Mouse (Mus musculus): Measurements from ENCODE around the gene Ncmap. TPM values are rescaled to one million over a fixed set of nuclear protein-coding genes. Genes with fewer than 3 reads are reported as not detected.

Ncmap gene
- polyA plus RNA-seq, 1 experiment from 2014 or later: 0.79 TPM

DNA sequence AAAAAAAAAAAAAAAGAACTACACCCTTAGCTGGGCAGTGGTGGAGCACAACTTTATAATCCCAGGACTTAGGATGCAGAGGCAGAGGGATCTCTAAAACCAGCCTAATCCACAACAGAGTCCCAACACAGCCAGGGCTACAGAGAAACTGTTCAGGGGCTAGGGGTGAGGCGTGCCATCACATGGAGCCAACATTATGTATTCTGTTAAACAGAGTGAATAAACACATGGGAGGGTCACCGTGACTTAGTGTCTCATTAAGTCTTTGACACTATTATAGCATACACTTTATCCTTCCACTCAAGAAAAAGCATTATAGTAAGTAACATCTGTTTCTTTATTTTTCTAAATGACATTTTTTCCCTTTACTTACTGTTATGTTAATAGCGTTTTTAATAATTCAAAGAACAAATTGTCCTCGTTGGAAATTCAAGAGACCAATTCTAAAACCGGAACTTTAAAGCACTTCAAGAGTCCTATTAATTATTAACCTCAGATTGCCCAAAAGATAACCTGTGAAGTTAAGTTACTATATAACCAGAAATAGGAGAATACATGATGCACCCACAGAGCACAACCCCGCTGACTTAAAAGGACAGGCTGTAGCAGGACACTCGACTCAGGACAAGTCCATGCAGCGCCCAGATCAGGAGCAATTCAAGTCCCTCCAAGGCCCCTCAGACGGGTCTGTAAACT, 62.6 kb downstream of the Ncmap start:
- H3K36me3 ChIP-seq (ENCODE audit: poor library complexity, severe bottlenecking): peaks cover 98% of the 10 kb centered on the region
- no peaks in the 10 kb centered on the region for H3K27me3 ChIP-seq
- H3K9ac ChIP-seq: no peak overlapping the region
- H3K27ac ChIP-seq: no peak overlapping the region
- 87% methylated on average over 9 of the region's 9 CpGs for WGBS
- H3K4me3 ChIP-seq: no peak overlapping the region
- no peaks in the 10 kb centered on the region for H3K9me3 ChIP-seq (replicated peaks)
- H3K4me1 ChIP-seq: no peaks in the 10 kb centered on the region
- no peak overlapping the region for H3K4me2 ChIP-seq
- no peak for ATAC-seq

DNA sequence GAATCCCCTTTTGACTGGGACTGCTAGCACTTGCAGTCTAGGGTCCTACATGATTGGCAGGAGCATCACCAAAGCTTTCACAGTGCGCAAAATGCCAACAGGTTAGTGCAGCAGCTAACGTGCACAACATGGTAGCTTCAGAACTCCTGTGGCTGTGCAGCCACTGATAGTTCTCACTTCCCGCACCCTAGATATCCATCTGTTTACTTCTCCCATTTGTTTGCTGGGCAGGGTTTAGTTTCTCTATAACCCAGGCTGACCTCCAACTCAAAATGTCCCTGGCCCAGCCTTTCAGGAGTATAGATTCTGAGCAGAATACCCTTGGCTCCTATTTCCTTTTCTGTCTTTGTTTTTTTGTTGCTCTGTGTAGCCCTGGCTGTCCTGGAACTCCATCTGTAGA, 71.6 kb downstream of the Ncmap start:
- Histone ChIP-seq H3K36me3 (ENCODE audit: poor library complexity, severe bottlenecking) (peaks cover 99% of the 10 kb centered on the region), H3K9ac (no peak overlapping the region), H3K4me2 (no peak overlapping the region), H3K9me3 (replicated peaks) (no peaks in the 10 kb centered on the region), H3K27ac (no peak overlapping the region), H3K4me3 (no peak overlapping the region), H3K4me1 (no peaks in the 10 kb centered on the region), H3K27me3 (no peaks in the 10 kb centered on the region)
- 92% methylated on average over 3 of the region's 3 CpGs for WGBS
- no peak for ATAC-seq

DNA sequence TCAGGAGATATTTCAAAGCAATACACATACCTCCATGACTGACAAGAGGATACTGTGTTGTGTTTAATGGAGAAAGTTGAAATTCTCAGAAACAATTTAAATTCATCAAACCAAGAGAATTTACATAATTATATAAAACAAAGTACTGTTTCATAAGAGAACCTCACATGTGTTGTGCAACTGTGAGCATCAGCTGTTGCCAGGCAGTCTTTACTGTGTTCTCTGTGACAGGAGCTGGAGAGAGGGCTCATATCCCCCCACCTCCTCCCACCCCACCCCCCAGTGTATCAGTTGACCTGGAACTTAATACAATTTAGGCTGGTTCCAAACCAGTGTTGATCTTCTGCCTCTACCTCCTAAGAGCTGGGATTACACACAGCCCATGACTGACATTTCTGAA, 72.0 kb downstream of the Ncmap start:
- no peak overlapping the region for H3K27ac ChIP-seq
- H3K9ac ChIP-seq: no peak overlapping the region
- no peak overlapping the region for H3K4me2 ChIP-seq
- peaks cover 99% of the 10 kb centered on the region for H3K36me3 ChIP-seq (ENCODE audit: poor library complexity, severe bottlenecking)
- no peaks in the 10 kb centered on the region for H3K4me1 ChIP-seq
- H3K4me3 ChIP-seq: no peak overlapping the region
- H3K9me3 ChIP-seq (replicated peaks): no peaks in the 10 kb centered on the region
- H3K27me3 ChIP-seq: no peaks in the 10 kb centered on the region
- no peak for ATAC-seq

- H3K4me1 ChIP-seq: no peaks in the 10 kb centered on the region
- peaks cover 97% of the 10 kb centered on the region for H3K36me3 ChIP-seq (ENCODE audit: poor library complexity, severe bottlenecking)
- H3K4me3 ChIP-seq: no peak overlapping the region
- no peaks in the 10 kb centered on the region for H3K27me3 ChIP-seq
- WGBS: 84% methylated on average over 8 of the region's 8 CpGs
- H3K9me3 ChIP-seq (replicated peaks): no peaks in the 10 kb centered on the region
- ATAC-seq: no peak
- no peak overlapping the region for H3K4me2 ChIP-seq
- H3K9ac ChIP-seq: no peak overlapping the region
- no peak overlapping the region for H3K27ac ChIP-seq
Measured at GRCm38 (mm10) chr4:135323021-135323420, 75.0 kb downstream of the Ncmap start.

MicroRNAs within 50 kb of the gene (microRNA counts, 519-probe panel; counts per million panel counts)
- 177 counts per million, percentile 53 among the panel's probes with 10 or more counts for microRNA mmu-miR-700

Small RNAs within 50 kb of the gene (microRNA-seq; reads per million reads assigned to microRNA genes)
- 206 reads per million, percentile 60 among the genes with 10 or more reads in this experiment for gene Mir700

Other genes starting within 250 kb of the Ncmap start
- gene Clic4, start 125.4 kb downstream of the Ncmap start, polyA plus RNA-seq (2015; fragmentation: Nextera tagmentation; extraction: Ambion mirVana): 146 and 153 TPM in 2 replicates
- gene Srrm1, start 44.9 kb downstream of the Ncmap start, polyA plus RNA-seq (2015; fragmentation: Nextera tagmentation; extraction: Ambion mirVana): 250 and 261 TPM in 2 replicates
- 14.8 and 20.9 TPM in 2 replicates for gene Rcan3, start 35.6 kb upstream of the Ncmap start, polyA plus RNA-seq (2015; fragmentation: Nextera tagmentation; extraction: Ambion mirVana)
- 0.25 TPM in 1 of 2 replicates, not detected in the other for gene Stpg1, start 96.6 kb upstream of the Ncmap start, polyA plus RNA-seq (2015; fragmentation: Nextera tagmentation; extraction: Ambion mirVana)
- 2.7 and 4.5 TPM in 2 replicates for gene Nipal3, start 96.8 kb upstream of the Ncmap start, polyA plus RNA-seq (2015; fragmentation: Nextera tagmentation; extraction: Ambion mirVana)
- gene Grhl3, start 175.4 kb upstream of the Ncmap start, polyA plus RNA-seq (2015; fragmentation: Nextera tagmentation; extraction: Ambion mirVana): 0.63 and 0.79 TPM in 2 replicates